Mouse (Mus musculus) G1E (cell line): ENCODE measurements around the gene Tasp1. TPM values are rescaled to one million over a fixed set of nuclear protein-coding genes. Genes with fewer than 3 reads are reported as not detected.

Experiments
- ATAC-seq: 2 replicates; pipeline ENCODE4 v1.8.0; 2016; ENCODE audit warnings: mild to moderate bottlenecking; ENCODE audit not compliant: insufficient number of reproducible peaks, poor library complexity, low FRiP score, severe bottlenecking; ENCODE audit errors: extremely low read depth
- DNase-seq: peaks from one replicate; pipeline ENCODE4 v3.0.0; 2012; ENCODE audit warnings: low spot score
- H3K27me3 ChIP-seq: 2 replicates; pipeline ENCODE4 v1.6.1; 2012; ENCODE audit warnings: mild to moderate bottlenecking, low read length, inconsistent platforms; ENCODE audit not compliant: insufficient read depth
- H3K36me3 ChIP-seq: replicated peaks from 2 replicates; pipeline ENCODE3; 2012; ENCODE audit warnings: mild to moderate bottlenecking, inconsistent platforms
- H3K4me1 ChIP-seq: 2 replicates; pipeline ENCODE4 v1.6.1; 2012; ENCODE audit warnings: low read depth, low read length, inconsistent platforms, mixed read lengths; ENCODE audit not compliant: insufficient read depth
- H3K4me3 ChIP-seq: 2 replicates; pipeline ENCODE4 v1.5.1; 2012; ENCODE audit warnings: low read depth, mild to moderate bottlenecking, inconsistent platforms, low read length, moderate library complexity, mixed read lengths
- H3K9me3 ChIP-seq: replicated peaks from 2 replicates; pipeline ENCODE4 v1.6.1; 2012; ENCODE audit warnings: inconsistent platforms
- CTCF ChIP-seq: IDR thresholded peaks from 2 replicates; pipeline ENCODE4 v1.5.1; 2012; ENCODE audit warnings: low read depth, low read length, inconsistent platforms, mixed read lengths
- GATA1 ChIP-seq: IDR thresholded peaks from 2 replicates; pipeline ENCODE4 v1.6.1; 2012; ENCODE audit warnings: borderline replicate concordance, low read length, inconsistent platforms, mixed read lengths
- GATA2 ChIP-seq: IDR thresholded peaks from 2 replicates; pipeline ENCODE4 v1.6.1; 2012; ENCODE audit warnings: low read depth, low read length, inconsistent platforms, borderline replicate concordance
- POLR2AphosphoS5 ChIP-seq: IDR thresholded peaks from 2 replicates; pipeline ENCODE4 v1.6.1; 2012; ENCODE audit warnings: low read depth, low read length, inconsistent platforms; ENCODE audit not compliant: insufficient replicate concordance
- TAL1 ChIP-seq: conservative IDR thresholded peaks from 2 replicates; pipeline ENCODE4 v1.6.1; 2012; ENCODE audit warnings: low read depth, low read length, inconsistent platforms, mixed read lengths
- polyA plus RNA-seq: library from polyadenylated mRNA; stranded (reverse); fragments of >175 nt; gene quantifications from 2 replicates; pipeline ENCODE4 v1.2.3, GENCODE M21; 2012
- total RNA-seq, 2 experiments: library from RNA; stranded (forward) in 1 of 2; stranded (reverse) in 1 of 2; fragments of 200-1000 nt in 1 of 2; fragments of >200 nt in 1 of 2; fragmentation: Nextera tagmentation in 1 of 2; gene quantifications; 2 replicates each; pipeline ENCODE4 v1.2.3; 2014 to 2017

The Tasp1 gene
- total and polyA plus RNA-seq, 3 experiments: 1.8 to 50.8 (median 16.0) TPM

- Histone ChIP-seq H3K27me3 (no peaks in the 10 kb centered on the region), H3K4me1 (peaks cover 39% of the 10 kb centered on the region), H3K9me3 (peaks cover 3% of the 10 kb centered on the region; the same call in 1 of the 2 replicates), H3K4me3 (no peak overlapping the region), H3K36me3 (peaks cover 45% of the 10 kb centered on the region)
- ATAC-seq: no peak
- no peak for TF ChIP-seq CTCF
- TF ChIP-seq TAL1: no peak
- no peak for TF ChIP-seq GATA2
- TF ChIP-seq POLR2AphosphoS5: no peak
- no peak for TF ChIP-seq GATA1
- DNase-seq: no peak
These were observed 6.3 kb downstream of the Tasp1 start for GRCm38 (mm10) chr2:140060092-140060867.

GRCm38 (mm10) chr2:140058125-140058524, 8.5 kb downstream of the Tasp1 start:
- no peaks in the 10 kb centered on the region for H3K27me3 ChIP-seq
- H3K4me1 ChIP-seq: peaks cover 44% of the 10 kb centered on the region
- DNase-seq: no peak
- peaks cover 53% of the 10 kb centered on the region for H3K36me3 ChIP-seq
- ATAC-seq: no peak
- no peak for TF ChIP-seq GATA1
- TF ChIP-seq GATA2: no peak
- TF ChIP-seq CTCF: no peak
- no peak for TF ChIP-seq TAL1
- TF ChIP-seq POLR2AphosphoS5: no peak
- H3K9me3 ChIP-seq: no peaks in the 10 kb centered on the region
- no peak overlapping the region for H3K4me3 ChIP-seq

DNA sequence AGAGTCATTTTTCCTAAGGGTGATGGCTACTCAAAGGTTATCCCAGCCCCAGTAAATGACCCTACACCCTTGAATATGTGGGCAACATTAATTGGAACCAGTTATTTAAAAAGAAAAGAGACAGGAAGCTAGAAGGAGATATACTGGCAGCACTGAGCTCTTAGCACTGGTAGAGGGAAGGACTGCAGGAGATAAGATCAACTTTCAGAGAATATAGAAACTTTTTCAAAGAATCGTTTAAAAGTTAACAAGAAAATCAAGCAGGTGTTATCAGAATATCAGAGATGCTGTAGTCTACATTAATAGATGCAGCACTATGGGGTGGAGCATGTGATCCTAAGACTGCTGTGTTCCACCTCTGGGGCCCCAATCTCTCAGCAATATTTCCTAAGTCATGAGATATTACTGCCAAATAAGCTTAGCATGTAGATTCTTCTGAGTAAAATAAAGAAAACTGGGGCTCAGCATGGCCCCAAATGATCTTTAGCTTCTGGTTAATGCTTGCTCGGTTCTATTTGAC, 14.9 kb downstream of the Tasp1 start:
- TF ChIP-seq TAL1: no peak
- no peak for TF ChIP-seq GATA1
- TF ChIP-seq GATA2: no peak
- no peak for TF ChIP-seq CTCF
- Histone ChIP-seq H3K27me3 (no peaks in the 10 kb centered on the region), H3K4me1 (peaks cover 40% of the 10 kb centered on the region), H3K4me3 (no peak overlapping the region; the same call in 1 of the 2 replicates), H3K9me3 (no peaks in the 10 kb centered on the region), H3K36me3 (peaks cover 80% of the 10 kb centered on the region)
- DNase-seq (peak; percentile 16), ATAC-seq (peak; percentile 91)

GRCm38 (mm10) chr2:140042522-140043131, 24.0 kb downstream of the Tasp1 start:
- ATAC-seq (no peak), DNase-seq (no peak)
- Histone ChIP-seq H3K4me1 (peaks cover 4% of the 10 kb centered on the region; the same call in 1 of the 2 replicates), H3K36me3 (peaks cover 63% of the 10 kb centered on the region), H3K27me3 (no peaks in the 10 kb centered on the region), H3K9me3 (no peaks in the 10 kb centered on the region), H3K4me3 (no peak overlapping the region)
- TF ChIP-seq GATA2 (no peak), GATA1 (no peak), TAL1 (no peak), POLR2AphosphoS5 (no peak), CTCF (no peak)

GRCm38 (mm10) chr2:140042081-140042480, 24.5 kb downstream of the Tasp1 start:
- Histone ChIP-seq H3K4me1 (peaks cover 6% of the 10 kb centered on the region; the same call in 1 of the 2 replicates), H3K4me3 (no peak overlapping the region), H3K36me3 (peaks cover 63% of the 10 kb centered on the region), H3K27me3 (no peaks in the 10 kb centered on the region), H3K9me3 (no peaks in the 10 kb centered on the region)
- ATAC-seq: no peak
- no peak for TF ChIP-seq POLR2AphosphoS5
- no peak for TF ChIP-seq GATA2
- no peak for TF ChIP-seq GATA1
- TF ChIP-seq CTCF: no peak
- no peak for TF ChIP-seq TAL1
- no peak for DNase-seq

DNA sequence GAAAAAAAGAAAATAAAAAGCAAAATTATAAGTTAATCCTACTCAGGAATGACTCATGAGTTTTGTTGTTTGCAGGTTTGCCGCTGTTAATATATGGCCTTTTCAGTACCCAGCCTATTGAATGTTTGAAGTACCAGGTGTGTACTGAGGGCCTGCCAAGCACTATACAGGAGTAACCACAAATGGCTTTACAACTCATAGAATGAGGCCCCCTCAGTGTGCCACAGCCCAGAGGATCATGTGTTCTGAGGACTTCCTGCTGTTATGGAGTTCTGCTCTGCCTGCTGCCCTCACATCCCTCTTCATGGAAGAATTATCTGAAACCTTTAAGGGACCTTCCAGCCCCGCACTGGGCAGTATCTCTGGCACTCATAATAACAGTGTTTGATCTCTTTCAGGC, 29.1 kb downstream of the Tasp1 start:
- no peak for DNase-seq

More for the DNA sequence above, 29.1 kb downstream of the Tasp1 start:
- peaks cover 65% of the 10 kb centered on the region for H3K36me3 ChIP-seq
- ATAC-seq: no peak
- H3K4me1 ChIP-seq: 0 out of 2 replicates have a peak, but pooled peaks cover 4% of the 10 kb centered on the region
- TF ChIP-seq POLR2AphosphoS5 (no peak), CTCF (no peak), GATA1 (no peak), GATA2 (no peak), TAL1 (no peak)
- no peaks in the 10 kb centered on the region for H3K27me3 ChIP-seq
- no peak overlapping the region for H3K4me3 ChIP-seq
- no peaks in the 10 kb centered on the region for H3K9me3 ChIP-seq
